Mouse (Mus musculus) testis, adult 2 months (tissue): Measurements from ENCODE around the gene Fhit.

Experiments
- CTCF ChIP-seq: fragments of 200-500 bp; IDR thresholded peaks from 2 replicates; pipeline ENCODE4 v1.5.1; 2012; ENCODE audit warnings: low read depth, mild to moderate bottlenecking, inconsistent platforms, low read length, moderate library complexity; ENCODE audit not compliant: control insufficient read depth, insufficient read depth, insufficient replicate concordance
- POLR2A ChIP-seq: fragments of 200-500 bp; IDR thresholded peaks from 2 replicates; pipeline ENCODE4 v1.6.1; 2012; ENCODE audit warnings: low read depth, mild to moderate bottlenecking, inconsistent platforms, low read length, moderate library complexity; ENCODE audit not compliant: control insufficient read depth

DNA sequence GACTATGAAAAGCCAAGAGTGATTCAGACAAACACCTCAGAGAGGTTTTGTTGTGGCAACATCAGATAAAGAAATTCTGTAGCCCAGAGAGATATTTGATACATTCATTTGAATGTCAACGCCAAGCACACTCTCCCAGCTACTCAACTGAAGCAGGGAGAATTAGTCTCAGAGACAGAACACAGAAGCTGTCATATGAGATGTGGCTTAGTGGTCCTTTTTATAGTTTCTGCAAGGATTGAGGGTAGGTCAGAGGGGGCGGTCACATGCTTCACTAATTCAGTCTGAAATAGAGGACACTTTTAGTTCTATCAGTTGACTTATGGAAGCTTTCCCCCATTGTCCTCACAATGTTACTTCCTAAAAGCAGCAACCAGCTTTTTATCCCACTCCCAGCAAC, 98.2 kb downstream of the Fhit start:
- TF ChIP-seq POLR2A (no peak), CTCF (no peak)
